Mouse (Mus musculus) kidney, postnatal 36 days (tissue): Measurements from ENCODE around the gene Ergic1.

Experiments
- DNase-seq, 2 experiments: peaks; one replicate each; pipeline ENCODE4 v3.0.0; 2021 to 2022; ENCODE audit warnings: mixed read lengths in 2 of 2

Gene Ergic1

DNA sequence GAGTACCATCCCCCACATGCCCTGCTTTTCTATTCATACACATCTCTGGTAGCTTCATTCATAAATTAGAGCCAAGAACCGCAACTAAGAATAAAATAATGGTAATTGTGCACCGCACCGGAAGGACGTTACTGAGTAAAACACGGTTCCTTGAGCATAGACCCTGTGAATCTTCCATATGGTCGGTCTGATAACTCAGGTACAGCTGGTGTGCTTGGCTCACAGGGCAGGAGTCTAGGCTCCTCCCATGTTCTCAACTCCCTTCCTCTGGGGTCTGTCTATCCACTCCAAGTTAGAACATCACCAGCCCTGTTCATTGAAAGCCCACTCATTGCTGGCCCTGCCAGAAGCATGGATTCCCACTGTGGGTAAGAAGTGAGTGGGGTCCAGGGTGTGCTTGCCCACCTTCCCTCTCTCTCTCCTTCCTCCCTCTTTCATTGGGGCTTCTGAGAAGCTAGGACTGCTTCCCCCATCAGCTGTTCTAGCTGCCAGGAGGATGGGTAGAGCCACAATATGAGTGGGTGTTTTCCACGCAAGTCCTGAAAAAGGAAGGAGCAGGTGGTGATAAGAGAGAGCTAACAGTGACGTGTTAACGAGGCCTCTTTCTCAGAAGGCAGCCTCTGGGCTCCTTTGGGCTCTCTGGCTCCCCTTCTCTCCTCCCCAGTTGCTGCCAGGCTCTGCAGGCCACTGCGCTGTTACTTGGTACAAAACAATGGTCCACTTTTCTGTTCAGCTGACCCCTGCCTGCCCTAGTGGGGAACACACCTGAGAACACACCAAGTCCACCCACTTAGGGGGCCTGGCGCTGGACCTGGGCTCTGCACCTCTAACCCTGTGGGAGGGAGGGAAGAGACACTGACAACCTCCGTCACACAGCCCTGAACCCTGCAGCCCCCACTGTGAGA, 14.7 kb downstream of the Ergic1 start:
- no peak for DNase-seq

- DNase-seq, result peak; percentile 68 to 77
Observed at GRCm38 (mm10) chr17:26576833-26577232, 15.5 kb downstream of the Ergic1 start.

DNA sequence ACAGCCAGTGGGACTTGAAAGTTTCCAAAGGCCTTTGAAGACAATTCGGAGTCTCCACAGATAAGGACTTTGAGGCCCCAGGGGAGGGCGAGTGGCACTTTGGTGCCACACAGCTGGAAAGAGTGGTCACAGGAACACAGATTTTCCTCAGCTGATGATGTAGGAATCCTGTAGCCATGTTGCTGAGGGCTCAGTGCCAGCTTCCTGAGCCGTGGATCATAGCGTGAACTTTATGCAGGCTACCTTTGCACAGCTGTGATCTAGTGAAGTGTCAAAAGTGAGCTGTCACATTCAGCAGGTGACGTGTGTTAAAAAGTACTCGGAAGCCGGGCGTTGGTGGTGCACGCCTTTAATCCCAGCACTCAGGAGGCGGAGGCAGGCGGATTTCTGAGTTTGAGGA, 16.0 kb downstream of the Ergic1 start:
- peak; percentile 50 to 75 for DNase-seq

DNA sequence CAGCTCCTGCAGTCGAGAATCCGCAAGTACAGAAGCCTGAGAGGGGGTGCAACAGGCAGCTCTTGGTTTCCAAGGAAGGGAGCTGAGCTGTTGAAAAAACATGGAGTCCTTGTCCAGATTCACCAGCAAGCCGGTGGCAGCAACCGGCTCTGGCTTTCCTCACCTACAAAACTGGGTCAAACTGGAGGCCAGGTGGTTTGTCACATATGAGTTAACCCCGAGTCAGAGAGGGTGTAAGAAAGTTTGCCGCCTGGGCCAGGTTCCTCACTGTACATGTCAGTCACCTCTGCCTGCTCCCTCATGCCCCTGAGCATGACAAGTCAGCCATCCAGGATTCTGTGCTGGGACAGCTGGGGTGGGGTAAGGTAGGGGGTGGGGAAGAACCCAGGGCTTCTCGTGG, 16.9 kb downstream of the Ergic1 start:
- no peak for DNase-seq

GRCm38 (mm10) chr17:26578771-26579170, 17.5 kb downstream of the Ergic1 start:
- no peak for DNase-seq

GRCm38 (mm10) chr17:26579396-26579795, 18.1 kb downstream of the Ergic1 start:
- DNase-seq, result no peak

DNA sequence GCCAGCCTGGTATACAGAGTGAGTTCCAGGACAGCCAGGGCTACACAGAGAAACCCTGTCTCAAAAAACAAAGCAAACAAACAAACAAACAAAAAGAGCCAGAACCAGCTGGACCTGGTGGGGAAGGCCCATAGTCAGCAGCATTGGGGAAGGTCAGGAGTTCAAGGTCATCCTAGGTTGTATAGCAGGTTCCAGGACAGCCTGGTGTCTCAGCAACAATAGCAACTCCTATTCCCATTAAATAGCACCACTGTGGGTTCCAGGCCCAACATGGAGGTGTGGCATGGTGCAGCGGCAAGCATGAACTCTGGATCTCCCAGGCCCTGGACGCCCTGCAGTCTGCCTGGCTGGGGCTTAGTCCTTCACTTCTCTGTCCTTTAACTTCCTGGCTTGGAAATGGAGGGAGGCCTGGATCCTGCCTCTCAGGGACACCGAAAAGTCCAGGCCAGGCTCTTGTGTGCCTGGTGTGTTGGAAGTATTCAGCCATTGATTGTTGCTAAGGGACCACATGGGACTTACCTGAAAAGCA, 19.6 kb downstream of the Ergic1 start:
- DNase-seq, result no peak

- peak; percentile 78 to 89 for DNase-seq
Observed at GRCm38 (mm10) chr17:26582297-26582696, 21.0 kb downstream of the Ergic1 start.

- DNase-seq, result no peak
Observed at GRCm38 (mm10) chr17:26583056-26583455, 21.8 kb downstream of the Ergic1 start.

GRCm38 (mm10) chr17:26583606-26584005, 22.3 kb downstream of the Ergic1 start:
- peak in 1 of 2 experiments; percentile 49 for DNase-seq

GRCm38 (mm10) chr17:26584063-26584462, 22.8 kb downstream of the Ergic1 start:
- peak; percentile 57 to 80 for DNase-seq

GRCm38 (mm10) chr17:26584558-26585136, 23.4 kb downstream of the Ergic1 start:
- peak; percentile 83 to 91 for DNase-seq

DNA sequence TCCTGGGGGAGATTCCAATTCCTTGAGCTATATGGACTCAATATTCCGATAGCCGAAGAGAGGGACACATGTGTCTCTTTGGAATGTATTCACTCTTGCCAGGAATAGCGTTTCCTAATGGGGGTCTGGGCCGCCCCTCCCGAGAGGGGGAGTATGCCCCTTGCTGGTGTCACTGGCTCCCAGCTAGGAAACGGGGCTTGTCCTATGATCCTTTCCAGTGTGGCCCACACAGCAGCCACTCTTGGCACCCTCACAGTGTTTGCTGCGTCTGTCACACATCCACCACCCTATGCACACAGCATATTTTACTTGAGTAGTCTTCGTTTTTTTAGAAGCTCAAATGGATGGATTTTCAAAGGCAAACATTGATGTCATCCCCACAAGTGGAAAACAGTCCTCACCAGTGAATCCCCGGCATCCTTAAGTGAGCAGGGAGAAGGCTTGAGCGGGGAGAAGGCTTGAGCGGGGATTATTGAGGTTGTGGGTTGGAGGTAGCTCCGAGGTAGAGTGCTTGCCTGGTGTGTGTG, 26.7 kb downstream of the Ergic1 start:
- no peak for DNase-seq

DNA sequence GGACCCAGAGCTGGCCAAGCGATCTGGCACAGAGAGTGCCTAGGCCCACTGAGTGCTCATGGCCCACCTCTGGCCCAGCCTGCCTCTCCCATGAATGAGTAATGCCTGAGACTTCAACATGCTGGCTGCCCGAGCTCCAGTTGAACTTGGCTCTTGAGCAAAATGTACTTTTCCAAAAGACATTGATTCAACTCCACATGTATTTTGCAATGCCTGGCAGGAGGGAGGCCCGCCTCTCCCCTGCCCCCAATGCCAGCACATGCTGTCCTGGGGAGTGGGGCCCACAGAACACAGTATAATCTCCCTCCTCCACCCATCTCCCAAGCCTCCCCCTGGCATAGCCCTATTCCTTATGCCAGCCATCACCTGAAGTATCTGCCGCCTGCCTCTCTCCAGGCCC, 31.2 kb downstream of the Ergic1 start:
- no peak for DNase-seq

DNA sequence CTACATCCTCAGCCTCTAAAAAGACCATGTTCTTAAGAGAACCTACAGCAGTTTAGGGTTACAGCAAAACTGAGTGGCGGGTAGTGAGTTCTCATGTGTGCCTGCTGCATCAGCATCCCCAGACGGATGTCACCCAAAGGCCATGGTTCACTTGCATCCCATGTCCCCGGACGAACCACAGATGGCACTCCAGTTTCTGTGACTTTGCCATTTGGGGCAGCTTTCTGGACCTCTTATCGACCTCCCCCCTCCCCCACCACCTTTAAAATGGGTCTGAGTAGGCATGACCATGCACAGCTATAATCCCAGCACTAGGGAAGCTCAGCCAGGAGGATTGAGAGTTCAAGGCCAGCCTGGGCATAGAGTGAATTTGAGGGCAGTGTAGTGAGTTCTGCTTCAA, 31.9 kb downstream of the Ergic1 start:
- DNase-seq, result no peak

DNA sequence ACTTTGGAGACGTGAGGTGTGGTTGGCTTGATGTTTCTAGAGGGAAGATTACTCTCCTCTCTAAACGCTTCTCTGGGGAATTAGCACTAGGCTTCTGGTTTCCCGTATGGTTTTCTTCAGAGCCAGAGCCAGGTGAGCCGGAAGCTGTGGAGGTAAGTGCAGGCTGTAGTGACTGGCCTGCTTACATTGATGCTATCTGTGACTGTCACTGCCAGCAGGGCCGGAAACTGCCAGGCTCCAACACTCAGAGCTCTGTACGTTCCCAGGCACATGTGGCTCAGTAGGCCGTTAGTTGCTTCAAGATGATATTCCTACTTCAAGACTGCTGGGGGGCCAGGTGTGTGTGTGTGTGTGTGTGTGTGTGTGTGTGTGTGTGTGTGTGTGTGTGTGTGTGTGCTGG, 32.9 kb downstream of the Ergic1 start:
- DNase-seq, result no peak

GRCm38 (mm10) chr17:26594958-26595357, 33.7 kb downstream of the Ergic1 start:
- no peak for DNase-seq

DNA sequence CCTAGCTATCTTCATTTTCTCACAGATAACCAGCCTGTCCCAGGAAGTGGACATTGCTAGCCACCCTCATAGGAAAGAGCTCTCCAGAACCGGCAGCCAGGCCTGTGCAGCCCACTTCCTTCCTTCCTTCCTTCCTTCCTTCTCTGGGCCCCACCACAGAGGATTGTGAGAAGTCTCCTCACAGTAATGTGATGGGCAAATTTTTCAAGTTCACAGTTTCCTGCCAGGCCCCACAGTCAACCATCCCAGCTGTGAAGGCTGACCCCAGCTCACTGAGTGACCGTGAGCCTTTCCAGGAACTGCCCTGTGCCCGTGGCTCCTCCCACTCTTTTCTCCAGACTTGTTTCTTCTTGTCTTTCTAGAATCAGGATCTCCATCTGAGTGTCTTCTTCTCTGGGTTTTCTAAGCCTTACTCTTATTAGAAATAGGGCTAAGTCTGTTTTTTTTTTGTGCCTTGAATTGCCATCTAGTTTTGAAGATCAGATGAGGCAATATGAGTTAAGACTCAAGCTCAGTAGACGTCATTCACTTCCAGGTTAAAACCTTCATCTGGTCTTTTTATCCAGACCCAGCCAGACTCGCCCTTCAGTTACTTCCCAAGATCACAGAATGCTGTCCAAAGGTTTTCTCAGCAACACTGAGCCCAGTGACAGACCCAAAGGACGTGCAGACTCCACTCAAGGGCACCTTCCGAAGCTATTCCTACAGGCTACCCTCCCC, 34.3 kb downstream of the Ergic1 start:
- peak; percentile 42 to 57 for DNase-seq

DNA sequence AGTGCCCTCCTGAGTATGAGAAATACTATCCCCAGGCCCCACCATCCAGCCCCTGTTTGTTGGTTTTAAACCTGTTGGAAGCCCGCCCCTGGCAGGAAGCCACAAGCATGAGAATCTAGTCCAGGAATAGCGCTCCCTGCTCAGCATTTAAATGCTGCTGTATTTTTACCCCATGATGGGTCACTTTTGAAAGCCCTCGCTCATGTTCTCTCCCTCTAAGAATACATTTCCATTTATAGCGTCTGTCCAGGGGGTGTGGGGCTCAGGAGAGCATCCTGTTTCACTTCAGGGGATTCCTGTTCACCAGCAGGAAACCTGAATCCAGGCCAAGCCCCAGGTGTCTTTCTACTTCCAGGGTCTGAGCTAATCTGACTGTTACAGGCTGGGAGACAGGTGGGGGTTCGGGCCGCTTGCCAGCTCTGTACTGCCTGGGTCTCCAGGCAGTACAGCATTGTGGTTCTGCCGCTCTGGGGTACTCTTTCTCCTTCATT, 34.9 kb downstream of the Ergic1 start:
- peak; percentile 77 to 82 for DNase-seq

DNA sequence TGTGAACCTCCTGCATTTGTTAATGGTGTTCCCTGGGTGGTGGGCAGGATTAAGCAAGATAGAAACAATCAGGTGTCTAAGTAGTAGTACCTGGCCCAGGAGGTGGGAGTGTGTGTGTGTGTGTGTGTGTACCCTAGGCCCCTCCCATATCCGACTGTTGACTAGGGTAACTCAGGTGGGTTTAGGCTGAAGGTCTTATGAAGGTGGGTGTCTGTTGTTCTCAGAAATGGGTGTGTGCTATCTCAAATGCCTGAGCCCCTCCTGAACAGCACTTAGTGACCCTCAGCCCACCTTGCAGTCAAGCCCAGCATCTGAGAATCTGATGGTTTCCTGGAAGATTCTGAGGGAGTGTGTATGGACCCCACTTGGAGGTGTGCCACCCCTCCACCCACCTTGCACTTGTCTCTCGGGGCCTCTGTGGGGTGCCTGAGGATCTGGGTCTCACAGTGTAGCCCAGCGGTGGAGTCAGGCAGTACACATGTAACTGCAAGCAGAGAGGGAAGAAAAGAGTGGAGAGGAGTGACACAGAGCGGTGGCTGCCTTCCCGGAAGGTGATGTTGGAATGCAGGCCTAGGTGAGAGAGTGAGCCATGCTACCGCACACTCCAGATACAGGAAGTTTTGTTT, 35.7 kb downstream of the Ergic1 start:
- DNase-seq, result no peak

DNA sequence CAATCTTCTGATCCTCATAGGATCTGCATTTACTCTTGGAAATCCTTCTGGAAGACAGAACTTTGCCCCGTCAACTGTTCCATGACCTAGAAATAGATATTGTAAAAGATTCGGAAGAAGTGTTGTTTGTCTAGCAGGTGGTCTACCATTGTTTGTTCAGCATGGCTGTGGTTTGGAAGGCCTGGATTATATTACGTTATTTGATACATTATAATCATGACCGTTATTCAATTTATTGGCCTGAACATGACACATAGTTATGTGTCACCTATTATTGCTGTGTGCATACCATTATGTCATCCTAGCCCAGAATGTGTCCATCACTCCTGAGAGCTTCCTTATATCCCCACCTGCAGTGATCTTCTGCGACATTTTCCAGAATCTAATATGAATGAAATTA, 37.6 kb downstream of the Ergic1 start:
- DNase-seq, result no peak

- no peak for DNase-seq
Observed at GRCm38 (mm10) chr17:26600913-26601447, 39.7 kb downstream of the Ergic1 start.
